Comparison of ENCODE assay signal across 22 mouse cellular contexts in genomic region chr6:13166240-13166937, GRCm38 (mm10). TPM values are rescaled to one million over a fixed set of nuclear protein-coding genes. Genes with fewer than 3 reads are reported as not detected.
A peak's percentile ranks its signal among the peaks of the same experiment; 100 is the strongest.
DNase-seq lines count a peak whose midpoint lies in the region; ATAC-seq and TF ChIP-seq lines count a peak whose summit lies in the region.
"Had no signal": no experiment of that assay in that cellular context is flagged by ENCODE, and none has a peak within 500 bp of the region (broad histone marks: within the 10 kb centered on the region; RNA-seq: fewer than 3 reads in every experiment).

No protein-coding gene starts in this region.

- no peak for ATAC-seq in forebrain, embryonic 14.5 days
- ATAC-seq in forebrain, embryonic 16.5 days: no peak
- peak; percentile 31; the same call in 1 of the 2 replicates for ATAC-seq in lung, embryonic 15.5 days (ENCODE audit: borderline replicate concordance, extremely low read depth, low FRiP score, low TSS enrichment)
- ATAC-seq in lung, postnatal 0 days: no peak
- ATAC-seq: forebrain, embryonic 15.5 days had no signal

- H3K9me3 ChIP-seq in forebrain, embryonic 14.5 days (replicated peaks; ENCODE audit: control insufficient read depth, low read length): no peaks in the 10 kb centered on the region
- H3K9me3 ChIP-seq in forebrain, embryonic 16.5 days (ENCODE audit: control insufficient read depth, low read length): no peaks in the 10 kb centered on the region
- no peaks in the 10 kb centered on the region for H3K9me3 ChIP-seq in lung, embryonic 15.5 days
- no peaks in the 10 kb centered on the region for H3K9me3 ChIP-seq in lung, postnatal 0 days (ENCODE audit: low read length)
- H3K9me3 ChIP-seq: embryonic facial prominence, embryonic 10.5 days; embryonic facial prominence, embryonic 12.5 days; forebrain, embryonic 15.5 days had no signal

- no peaks in the 10 kb centered on the region for H3K36me3 ChIP-seq in forebrain, embryonic 14.5 days (ENCODE audit: control insufficient read depth, insufficient read depth, low read length)
- no peaks in the 10 kb centered on the region for H3K36me3 ChIP-seq in forebrain, embryonic 16.5 days (ENCODE audit: control insufficient read depth, insufficient read depth)
- H3K36me3 ChIP-seq in lung, embryonic 15.5 days: no peaks in the 10 kb centered on the region
- H3K36me3 ChIP-seq in lung, postnatal 0 days (ENCODE audit: insufficient read depth, low read length): no peaks in the 10 kb centered on the region
- H3K36me3 ChIP-seq: embryonic facial prominence, embryonic 10.5 days; embryonic facial prominence, embryonic 12.5 days; forebrain, embryonic 15.5 days had no signal

- no peak for TF ChIP-seq CTCF in lung, postnatal 0 days (IDR thresholded peaks at IDR 0.05)
- TF ChIP-seq CTCF in lung, adult 2 months (IDR thresholded peaks at IDR 0.05; ENCODE audit: insufficient read depth, low read length): no peak
- TF ChIP-seq CTCF in brain, embryonic 14.5 days (IDR thresholded peaks at IDR 0.05; ENCODE audit: borderline replicate concordance, extremely low read depth, insufficient read depth, insufficient read length): no peak

- no peak overlapping the region for H3K9ac ChIP-seq in forebrain, embryonic 14.5 days (ENCODE audit: low read length)
- no peak overlapping the region for H3K9ac ChIP-seq in forebrain, embryonic 16.5 days (replicated peaks; ENCODE audit: low read depth, low read length)
- no peak overlapping the region for H3K9ac ChIP-seq in lung, embryonic 15.5 days
- H3K9ac ChIP-seq in lung, postnatal 0 days (replicated peaks; ENCODE audit: low read depth): no peak overlapping the region
- H3K9ac ChIP-seq: embryonic facial prominence, embryonic 12.5 days; forebrain, embryonic 15.5 days had no signal

- whole genome bisulfite sequencing in forebrain, embryonic 14.5 days: 50% methylated on average over 9 of the region's 9 CpGs
- 38% methylated on average over 9 of the region's 9 CpGs for WGBS in forebrain, embryonic 16.5 days
- 56% methylated on average over 9 of the region's 9 CpGs for WGBS in lung, embryonic 15.5 days
- WGBS in lung, postnatal 0 days: 54% methylated on average over 9 of the region's 9 CpGs
- WGBS in lung, adult 2 months: 65% methylated on average over 9 of the region's 9 CpGs

- DNase-seq in forebrain, embryonic 14.5 days (ENCODE audit: low spot score): peak; percentile 20
- DNase-seq in lung, postnatal 4 days: no peak
- DNase-seq in lung, postnatal 0 days (ENCODE audit: low spot score): peak; percentile 37
- DNase-seq in lung, adult 2 months: no peak
- DNase-seq in brain, embryonic 14.5 days (ENCODE audit: low read depth): peak; percentile 38
- no peak for DNase-seq in layer of hippocampus, postnatal 14 days (ENCODE audit: low spot score in 2 of 2)
- DNase-seq: adrenal gland, adult 2 months; adrenal gland, postnatal 10 days; adrenal gland, postnatal 25 days; cerebellum, adult 11-12 months; cerebellum, adult 2 months; cerebellum, adult 9-10 months; cerebellum, postnatal 10 days; cerebellum, postnatal 25 days had no signal

- no peaks in the 10 kb centered on the region for H3K27me3 ChIP-seq in forebrain, embryonic 14.5 days (replicated peaks; ENCODE audit: control insufficient read depth, insufficient read depth, low read length)
- H3K27me3 ChIP-seq in forebrain, embryonic 16.5 days (replicated peaks; ENCODE audit: control insufficient read depth, insufficient read depth, low read length): no peaks in the 10 kb centered on the region
- no peaks in the 10 kb centered on the region for H3K27me3 ChIP-seq in lung, embryonic 15.5 days
- H3K27me3 ChIP-seq in lung, postnatal 0 days (replicated peaks; ENCODE audit: insufficient read depth, low read length): no peaks in the 10 kb centered on the region
- H3K27me3 ChIP-seq: embryonic facial prominence, embryonic 12.5 days; forebrain, embryonic 15.5 days had no signal

- no peak overlapping the region for H3K4me3 ChIP-seq in forebrain, embryonic 14.5 days (ENCODE audit: low read depth, low read length)
- H3K4me3 ChIP-seq in forebrain, embryonic 16.5 days (replicated peaks; ENCODE audit: low read length): no peak overlapping the region
- no peak overlapping the region for H3K4me3 ChIP-seq in lung, embryonic 15.5 days
- H3K4me3 ChIP-seq in lung, postnatal 0 days (ENCODE audit: low read depth, low read length): no peak overlapping the region
- H3K4me3 ChIP-seq in lung, adult 2 months (replicated peaks; ENCODE audit: extremely low read depth, low read depth, low read length): no peak overlapping the region
- H3K4me3 ChIP-seq: embryonic facial prominence, embryonic 10.5 days; embryonic facial prominence, embryonic 12.5 days; forebrain, embryonic 15.5 days had no signal

- no peaks in the 10 kb centered on the region for H3K4me1 ChIP-seq in forebrain, embryonic 14.5 days (ENCODE audit: control insufficient read depth, insufficient read depth, low read length)
- no peaks in the 10 kb centered on the region for H3K4me1 ChIP-seq in forebrain, embryonic 16.5 days (replicated peaks; ENCODE audit: control insufficient read depth, insufficient read depth, low read length)
- H3K4me1 ChIP-seq in lung, embryonic 15.5 days: no peaks in the 10 kb centered on the region
- H3K4me1 ChIP-seq in lung, postnatal 0 days (ENCODE audit: insufficient read depth, low read depth, low read length): no peaks in the 10 kb centered on the region
- no peaks in the 10 kb centered on the region for H3K4me1 ChIP-seq in lung, adult 2 months (ENCODE audit: control insufficient read depth, insufficient read depth, low read length)
- H3K4me1 ChIP-seq: forebrain, embryonic 15.5 days had no signal

- no peak overlapping the region for H3K27ac ChIP-seq in forebrain, embryonic 14.5 days (ENCODE audit: low read depth, low read length)
- H3K27ac ChIP-seq in forebrain, embryonic 16.5 days (ENCODE audit: low read length): no peak overlapping the region
- no peak overlapping the region for H3K27ac ChIP-seq in lung, embryonic 15.5 days
- H3K27ac ChIP-seq in lung, postnatal 0 days (ENCODE audit: low read length): no peak overlapping the region
- H3K27ac ChIP-seq: embryonic facial prominence, embryonic 10.5 days; embryonic facial prominence, embryonic 12.5 days; forebrain, embryonic 15.5 days had no signal

- TF ChIP-seq EP300 in lung, postnatal 0 days (IDR thresholded peaks at IDR 0.05): no peak

- H3K4me2 ChIP-seq in forebrain, embryonic 14.5 days (ENCODE audit: low read length): no peak overlapping the region
- H3K4me2 ChIP-seq in forebrain, embryonic 16.5 days (ENCODE audit: low read length): no peak overlapping the region
- H3K4me2 ChIP-seq in lung, embryonic 15.5 days: no peak overlapping the region
- H3K4me2 ChIP-seq in lung, postnatal 0 days (replicated peaks; ENCODE audit: low read depth, low read length): no peak overlapping the region
- H3K4me2 ChIP-seq: embryonic facial prominence, embryonic 12.5 days; forebrain, embryonic 15.5 days had no signal

- TF ChIP-seq POLR2A in lung, adult 2 months (IDR thresholded peaks at IDR 0.05; ENCODE audit: borderline replicate concordance, extremely low read depth, low read depth, low read length): no peak
- no peak for TF ChIP-seq POLR2A in brain, embryonic 14.5 days (IDR thresholded peaks at IDR 0.05; ENCODE audit: borderline replicate concordance, extremely low read depth, insufficient read depth, insufficient read length, poor library complexity, severe bottlenecking)

RNA-seq across cellular contexts. Expression of gene Vwde, which starts 58.4 kb away (rescaled TPM):
- polyA plus RNA-seq in forebrain, embryonic 14.5 days (2014; fragmentation: Nextera tagmentation; extraction: Ambion mirVana): not detected in 2 replicates
- polyA plus RNA-seq in forebrain, embryonic 16.5 days (2015; fragmentation: Nextera tagmentation; extraction: Ambion mirVana): 0.04 TPM in 1 of 2 replicates, not detected in the other
- 0.04 and 0.07 TPM in 2 replicates for polyA plus RNA-seq in lung, embryonic 15.5 days (2015; fragmentation: Nextera tagmentation; extraction: Ambion mirVana)
- polyA plus RNA-seq in lung, postnatal 0 days (2015; fragmentation: Nextera tagmentation; extraction: Ambion mirVana): not detected in 2 replicates
- not detected in 2 replicates for polyA plus RNA-seq in lung, adult 2 months (2012; rRNA removed)
- polyA plus RNA-seq in brain, embryonic 14.5 days (2012; rRNA removed): 0.06 and 0.19 TPM in 2 replicates
- under 1 TPM in 1 of 2 experiments, not detected in 1; 0.07 TPM for total RNA-seq in layer of hippocampus, postnatal 14 days (2021)
- total RNA-seq: adrenal gland, adult 2 months; adrenal gland, postnatal 25 days; MEL had no signal
- polyA plus RNA-seq: adrenal gland, adult 2 months; cortical plate, adult 2 months; forebrain, embryonic 11.5 days had no signal

Comparison
In these comparisons a context has a peak if more than half of its experiments do, and no peak if none do; other contexts are left out.
1. DNase-seq: peak in forebrain, embryonic 14.5 days (single experiment), lung, postnatal 0 days (single experiment) and brain, embryonic 14.5 days (single experiment); none in lung, postnatal 4 days (0 of 2), lung, adult 2 months (single experiment) and layer of hippocampus, postnatal 14 days (0 of 2).